Mouse (Mus musculus) hindbrain, embryonic 11.5 days (tissue): ENCODE results near the gene Slc35g3. TPM values are rescaled to one million over a fixed set of nuclear protein-coding genes. Genes with fewer than 3 reads are reported as not detected.

Experiments
- ATAC-seq: fragments of 200-750 bp; cut with Nextera tagmentation; 2 replicates; pipeline ENCODE4 v1.8.0; 2017; ENCODE audit warnings: mild to moderate bottlenecking, moderate TSS enrichment, moderate library complexity; ENCODE audit not compliant: low FRiP score
- DNase-seq: peaks from one replicate; pipeline ENCODE4 v3.0.0-alpha.2; 2015; ENCODE audit warnings: low spot score
- H3K27ac ChIP-seq: fragments of 300-500 bp; sonication (generic); 2 replicates; pipeline ENCODE4 v1.5.1; 2014; ENCODE audit warnings: mild to moderate bottlenecking, low read depth, low read length
- H3K27me3 ChIP-seq: fragments of 300-500 bp; sonication (generic); 2 replicates; pipeline ENCODE4 v1.6.1; 2014; ENCODE audit warnings: mild to moderate bottlenecking, low read length, moderate library complexity, mixed read lengths; ENCODE audit not compliant: control insufficient read depth, insufficient read depth
- H3K36me3 ChIP-seq: fragments of 300-500 bp; sonication (generic); 2 replicates; pipeline ENCODE4 v1.6.1; 2014; ENCODE audit warnings: mild to moderate bottlenecking, low read length, moderate library complexity, mixed read lengths; ENCODE audit not compliant: control insufficient read depth, insufficient read depth
- H3K4me1 ChIP-seq: fragments of 300-500 bp; sonication (generic); replicated peaks from 2 replicates; pipeline ENCODE4 v1.6.1; 2014; ENCODE audit warnings: low read length, mixed read lengths; ENCODE audit not compliant: control insufficient read depth, insufficient read depth
- H3K4me2 ChIP-seq: fragments of 300-500 bp; sonication (generic); replicated peaks from 2 replicates; pipeline ENCODE4 v1.6.1; 2014; ENCODE audit warnings: mild to moderate bottlenecking, low read depth, low read length
- H3K4me3 ChIP-seq: fragments of 300-500 bp; sonication (generic); 2 replicates; pipeline ENCODE4 v1.5.1; 2014; ENCODE audit warnings: low read depth, low read length
- H3K9ac ChIP-seq: fragments of 300-500 bp; sonication (generic); 2 replicates; pipeline ENCODE4 v1.6.1; 2014; ENCODE audit warnings: low read depth, low read length
- H3K9me3 ChIP-seq: fragments of 300-500 bp; sonication (generic); 2 replicates; pipeline ENCODE4 v1.6.1; 2016; ENCODE audit warnings: low read length; ENCODE audit not compliant: control insufficient read depth
- WGBS: fragments of 180-500 bp; shearing (Covaris S2); extraction: QIAGEN DNeasy Blood & Tissue Kit; methylation state at CpG from one replicate; pipeline ENCODE4 v1.1.7; 2014; 5-methylcytosine and 5-hydroxymethylcytosine counted together
- polyA plus RNA-seq: library from polyadenylated mRNA; unstranded; fragments of >200 nt; fragmentation: Nextera tagmentation; extraction: Ambion mirVana; gene quantifications from 2 replicates; pipeline ENCODE4 v1.2.1, GENCODE M21; 2014

The Slc35g3 gene
- polyA plus RNA-seq, 1 experiment from 2014 or later, result 0.57 TPM

GRCm38 (mm10) chr11:69802648-69803105, 40.9 kb upstream of the Slc35g3 start:
- peak overlapping the region; percentile 54 for H3K4me3 ChIP-seq
- H3K4me1 ChIP-seq, result peaks cover 17% of the 10 kb centered on the region
- WGBS, result under 1% methylated on average over 31 of the region's 33 CpGs
- H3K4me2 ChIP-seq, result peak overlapping the region; percentile 73
- 0 out of 2 replicates have a peak overlapping the region, but pooled peaks have one; percentile 24 for H3K27ac ChIP-seq
- ATAC-seq (no peak), DNase-seq (peak; percentile 85)
- H3K36me3 ChIP-seq, result no peaks in the 10 kb centered on the region
- H3K9me3 ChIP-seq, result no peaks in the 10 kb centered on the region
- peak overlapping the region; percentile 52 for H3K9ac ChIP-seq
- H3K27me3 ChIP-seq, result peaks cover 57% of the 10 kb centered on the region

GRCm38 (mm10) chr11:69801379-69801977, 39.7 kb upstream of the Slc35g3 start, which contains the start of gene Fgf11:
Gene Fgf11 (minus strand): TSS chr11:69801857.
- ATAC-seq, result no peak
- H3K4me2 ChIP-seq, result peak within 1 kb of the TSS; percentile 73
- peak within 1 kb of the TSS; percentile 72 for H3K9ac ChIP-seq
- peak; percentile 35 for DNase-seq
- under 1% methylated on average over 31 of the region's 33 CpGs for WGBS
- H3K4me1 ChIP-seq, result peaks cover 17% of the 10 kb centered on the region
- H3K27me3 ChIP-seq, result peaks cover 54% of the 10 kb centered on the region
- no peaks in the 10 kb centered on the region for H3K36me3 ChIP-seq
- no peaks in the 10 kb centered on the region for H3K9me3 ChIP-seq
- H3K4me3 ChIP-seq, result peak within 1 kb of the TSS; percentile 54
- H3K27ac ChIP-seq, result peak within 1 kb of the TSS; percentile 89

- ATAC-seq (peak; percentile 66), DNase-seq (peak; percentile 82)
- H3K9ac ChIP-seq, result peak overlapping the region; percentile 72
- under 1% methylated on average over 36 of the region's 36 CpGs for WGBS
- peak overlapping the region; percentile 89 for H3K27ac ChIP-seq
- peaks cover 54% of the 10 kb centered on the region for H3K27me3 ChIP-seq
- peak overlapping the region; percentile 54 for H3K4me3 ChIP-seq
- H3K36me3 ChIP-seq, result no peaks in the 10 kb centered on the region
- no peaks in the 10 kb centered on the region for H3K9me3 ChIP-seq
- peaks cover 19% of the 10 kb centered on the region for H3K4me1 ChIP-seq
- peak overlapping the region; percentile 73 for H3K4me2 ChIP-seq
Measured at GRCm38 (mm10) chr11:69800392-69801197, 38.8 kb upstream of the Slc35g3 start.

DNA sequence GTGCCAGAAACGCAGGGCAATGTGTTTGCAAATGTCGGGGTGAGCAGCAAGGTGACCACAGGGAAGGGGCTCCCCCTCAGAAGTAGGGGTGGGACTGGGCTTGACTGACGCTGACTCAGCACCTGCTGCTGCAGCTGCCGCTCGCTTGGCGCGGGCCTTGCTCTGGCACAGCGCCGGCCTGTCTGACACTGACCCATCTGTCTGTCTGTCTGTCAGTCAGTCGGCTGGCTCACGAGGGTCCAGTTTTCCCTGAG, 38.3 kb upstream of the Slc35g3 start:
- peaks cover 49% of the 10 kb centered on the region for H3K27me3 ChIP-seq

GRCm38 (mm10) chr11:69799394-69800137, 37.8 kb upstream of the Slc35g3 start:
- DNase-seq (peak; percentile 76), ATAC-seq (peak; percentile 30; the same call in 1 of the 2 replicates)
- peak overlapping the region; percentile 73 for H3K4me2 ChIP-seq
- peak overlapping the region; percentile 11; the same call in 1 of the 2 replicates for H3K9ac ChIP-seq
- peak overlapping the region; percentile 54 for H3K4me3 ChIP-seq
- peaks cover 19% of the 10 kb centered on the region for H3K4me1 ChIP-seq
- peaks cover 44% of the 10 kb centered on the region for H3K27me3 ChIP-seq
- no peaks in the 10 kb centered on the region for H3K36me3 ChIP-seq
- peak overlapping the region; percentile 89 for H3K27ac ChIP-seq
- WGBS, result 20% methylated on average over 11 of the region's 12 CpGs
- no peaks in the 10 kb centered on the region for H3K9me3 ChIP-seq

More for the DNA sequence above, 38.3 kb upstream of the Slc35g3 start:
- DNase-seq (no peak), ATAC-seq (peak; percentile 18; the same call in 1 of the 2 replicates)
- WGBS, result 4% methylated on average over 11 of the region's 11 CpGs
- peak overlapping the region; percentile 54 for H3K4me3 ChIP-seq
- no peaks in the 10 kb centered on the region for H3K36me3 ChIP-seq
- H3K9me3 ChIP-seq, result no peaks in the 10 kb centered on the region
- H3K4me2 ChIP-seq, result peak overlapping the region; percentile 73
- peaks cover 19% of the 10 kb centered on the region for H3K4me1 ChIP-seq
- H3K9ac ChIP-seq, result peak overlapping the region; percentile 72
- peak overlapping the region; percentile 89 for H3K27ac ChIP-seq

- no peaks in the 10 kb centered on the region for H3K9me3 ChIP-seq
- no peak overlapping the region for H3K4me2 ChIP-seq
- ATAC-seq, result no peak
- H3K27me3 ChIP-seq, result peaks cover 28% of the 10 kb centered on the region
- DNase-seq, result no peak
- no peak overlapping the region for H3K4me3 ChIP-seq
- H3K9ac ChIP-seq, result no peak overlapping the region
- WGBS, result 69% methylated on average over 7 of the region's 7 CpGs
- H3K27ac ChIP-seq, result no peak overlapping the region
- peaks cover 12% of the 10 kb centered on the region for H3K4me1 ChIP-seq
- no peaks in the 10 kb centered on the region for H3K36me3 ChIP-seq
Measured at GRCm38 (mm10) chr11:69797924-69798323, 36.2 kb upstream of the Slc35g3 start.

GRCm38 (mm10) chr11:69795983-69796435, 34.2 kb upstream of the Slc35g3 start:
- H3K9ac ChIP-seq, result 0 out of 2 replicates have a peak overlapping the region, but pooled peaks have one; percentile 4
- 2% methylated on average over 13 of the region's 13 CpGs for WGBS
- ATAC-seq, result no peak
- peaks cover 6% of the 10 kb centered on the region; the same call in 1 of the 2 replicates for H3K4me1 ChIP-seq
- H3K36me3 ChIP-seq, result no peaks in the 10 kb centered on the region
- H3K4me2 ChIP-seq, result peak overlapping the region; percentile 83
- peak overlapping the region; percentile 33 for H3K4me3 ChIP-seq
- H3K27me3 ChIP-seq, result peaks cover 11% of the 10 kb centered on the region
- DNase-seq, result no peak
- H3K27ac ChIP-seq, result no peak overlapping the region
- no peaks in the 10 kb centered on the region for H3K9me3 ChIP-seq
